Mouse (Mus musculus): ENCODE data around the gene Ryr2.

GRCm38 (mm10) chr13:11837152-11837551, 269.6 kb downstream of the Ryr2 start:
- TF ChIP-seq ZNF384 (IDR thresholded peaks at IDR 0.05; ENCODE audit: low read depth, low read length) (no peak), MAFK (IDR thresholded peaks at IDR 0.05; ENCODE audit: insufficient read depth, low read depth, low read length) (no peak), CHD2 (IDR thresholded peaks at IDR 0.05; ENCODE audit: low read depth, low read length) (no peak), HCFC1 (IDR thresholded peaks at IDR 0.05; ENCODE audit: borderline replicate concordance, insufficient read depth, low read length) (no peak)
